Mouse (Mus musculus) liver, embryonic 15.5 days (tissue): ENCODE results near the gene Ube3a. TPM values are rescaled to one million over a fixed set of nuclear protein-coding genes. Genes with fewer than 3 reads are reported as not detected.

ENCODE experiments used
- ATAC-seq: fragments of 200-750 bp; cut with Nextera tagmentation; 2 replicates; pipeline ENCODE4 v1.8.0; 2017; ENCODE audit warnings: moderate number of reproducible peaks, mild to moderate bottlenecking, moderate library complexity; ENCODE audit not compliant: insufficient read depth
- H3K27ac ChIP-seq: fragments of 300-500 bp; sonication (generic); replicated peaks from 2 replicates; pipeline ENCODE4 v1.5.1; 2015; ENCODE audit warnings: mild to moderate bottlenecking, inconsistent platforms
- H3K27me3 ChIP-seq: fragments of 300-500 bp; sonication (generic); 2 replicates; pipeline ENCODE4 v1.6.1; 2015; ENCODE audit warnings: mild to moderate bottlenecking, inconsistent platforms
- H3K36me3 ChIP-seq: fragments of 300-500 bp; sonication (generic); replicated peaks from 2 replicates; pipeline ENCODE4 v1.6.1; 2015; ENCODE audit warnings: moderate library complexity, mild to moderate bottlenecking, inconsistent platforms
- H3K4me1 ChIP-seq: fragments of 300-500 bp; sonication (generic); replicated peaks from 2 replicates; pipeline ENCODE4 v1.6.1; 2015; ENCODE audit warnings: inconsistent platforms
- H3K4me2 ChIP-seq: fragments of 300-500 bp; sonication (generic); 2 replicates; pipeline ENCODE4 v1.6.1; 2015; ENCODE audit warnings: moderate library complexity, mild to moderate bottlenecking, inconsistent platforms
- H3K4me3 ChIP-seq: fragments of 300-500 bp; sonication (generic); replicated peaks from 2 replicates; pipeline ENCODE4 v1.5.1; 2015; ENCODE audit warnings: mild to moderate bottlenecking, inconsistent platforms
- H3K9ac ChIP-seq: fragments of 300-500 bp; sonication (generic); 2 replicates; pipeline ENCODE4 v1.6.1; 2015; ENCODE audit warnings: moderate library complexity, mild to moderate bottlenecking, inconsistent platforms
- H3K9me3 ChIP-seq: fragments of 300-500 bp; sonication (generic); replicated peaks from 2 replicates; pipeline ENCODE4 v1.6.1; 2016; ENCODE audit warnings: inconsistent platforms
- WGBS: fragments of 180-500 bp; shearing (Covaris S2); methylation state at CpG from one replicate; pipeline ENCODE4 v1.1.7; 2015; ENCODE audit warnings: mixed read lengths; ENCODE audit not compliant: insufficient replicate concordance; 5-methylcytosine and 5-hydroxymethylcytosine counted together
- polyA plus RNA-seq: library from polyadenylated mRNA; unstranded; fragments of >200 nt; fragmentation: Nextera tagmentation; extraction: Ambion mirVana; gene quantifications from 2 replicates; pipeline ENCODE4 v1.2.1, GENCODE M21; 2015

Gene Ube3a
- polyA plus RNA-seq = 51.3 and 52.5 TPM in 2 replicates

DNA sequence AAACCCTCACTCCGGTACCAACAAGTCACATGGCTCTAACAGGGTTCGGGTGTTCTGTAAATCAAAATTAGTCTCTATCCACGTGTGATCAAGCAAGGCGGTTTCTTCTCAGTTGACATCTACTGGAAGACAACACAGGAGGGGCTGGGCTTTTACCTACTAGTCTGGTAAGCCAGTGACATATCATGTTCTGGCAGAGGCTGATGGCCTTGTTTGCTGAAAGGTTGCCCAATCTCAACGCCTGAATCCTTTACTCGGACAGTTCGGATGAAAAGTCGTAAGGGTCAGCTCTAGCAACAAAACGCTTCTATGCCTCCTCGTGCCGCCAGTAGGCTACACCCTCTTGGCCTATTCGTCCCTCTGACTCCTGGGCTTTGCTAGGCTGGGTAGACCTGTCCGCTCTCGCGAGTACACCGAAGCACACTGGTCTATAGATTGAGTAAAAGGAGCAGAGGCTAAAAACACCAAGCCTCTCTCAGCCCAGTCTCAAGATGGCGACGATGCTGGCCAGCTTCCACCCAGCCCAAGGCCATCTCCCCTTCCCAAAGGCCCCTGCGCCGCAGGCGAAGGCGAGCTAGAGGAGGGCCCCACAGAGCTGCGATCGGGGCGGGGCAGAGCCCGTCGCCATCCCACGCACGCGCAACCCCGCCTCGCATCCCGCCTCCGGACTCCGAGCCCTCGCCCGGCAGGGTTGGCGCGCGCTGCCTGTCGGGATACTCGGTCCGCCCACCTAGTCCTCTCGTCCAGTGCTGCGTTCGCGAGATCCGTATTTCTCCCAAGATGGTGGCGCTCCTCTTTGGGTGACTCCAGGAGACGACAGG lies at the start of gene Ube3a:
Gene Ube3a (plus strand): TSS at position 706 of the 821 bp plus-strand sequence.
- peaks cover 17% of the 10 kb centered on the region for H3K4me1 ChIP-seq
- WGBS = under 1% methylated on average over 50 of the region's 50 CpGs
- H3K36me3 ChIP-seq = no peaks in the 10 kb centered on the region
- ATAC-seq = peak; percentile 96
- H3K27ac ChIP-seq = peak within 1 kb of the TSS; percentile 91
- no peaks in the 10 kb centered on the region for H3K9me3 ChIP-seq
- H3K4me2 ChIP-seq = peak within 1 kb of the TSS; percentile 75
- H3K9ac ChIP-seq = peak within 1 kb of the TSS; percentile 96
- no peaks in the 10 kb centered on the region for H3K27me3 ChIP-seq
- H3K4me3 ChIP-seq = peak within 1 kb of the TSS; percentile 97

- no peaks in the 10 kb centered on the region for H3K9me3 ChIP-seq
- H3K36me3 ChIP-seq = no peaks in the 10 kb centered on the region
- no peak overlapping the region for H3K4me2 ChIP-seq
- no peaks in the 10 kb centered on the region for H3K27me3 ChIP-seq
- no peak overlapping the region for H3K27ac ChIP-seq
- H3K4me1 ChIP-seq = no peaks in the 10 kb centered on the region
- H3K9ac ChIP-seq = no peak overlapping the region
- ATAC-seq = no peak
- H3K4me3 ChIP-seq = no peak overlapping the region
Measured at GRCm38 (mm10) chr7:59192831-59193230, 35.7 kb upstream of the Ube3a start.

GRCm38 (mm10) chr7:59214911-59215310 lies 13.6 kb upstream of the Ube3a start:
- WGBS = 41% methylated on average over 1 of the region's 1 CpGs
- no peak overlapping the region for H3K4me2 ChIP-seq
- H3K4me1 ChIP-seq = no peaks in the 10 kb centered on the region
- ATAC-seq = no peak
- H3K9me3 ChIP-seq = no peaks in the 10 kb centered on the region; the same call in none of the 2 replicates
- H3K36me3 ChIP-seq = no peaks in the 10 kb centered on the region
- no peak overlapping the region for H3K4me3 ChIP-seq
- H3K27ac ChIP-seq = no peak overlapping the region
- no peak overlapping the region for H3K9ac ChIP-seq
- no peaks in the 10 kb centered on the region for H3K27me3 ChIP-seq

DNA sequence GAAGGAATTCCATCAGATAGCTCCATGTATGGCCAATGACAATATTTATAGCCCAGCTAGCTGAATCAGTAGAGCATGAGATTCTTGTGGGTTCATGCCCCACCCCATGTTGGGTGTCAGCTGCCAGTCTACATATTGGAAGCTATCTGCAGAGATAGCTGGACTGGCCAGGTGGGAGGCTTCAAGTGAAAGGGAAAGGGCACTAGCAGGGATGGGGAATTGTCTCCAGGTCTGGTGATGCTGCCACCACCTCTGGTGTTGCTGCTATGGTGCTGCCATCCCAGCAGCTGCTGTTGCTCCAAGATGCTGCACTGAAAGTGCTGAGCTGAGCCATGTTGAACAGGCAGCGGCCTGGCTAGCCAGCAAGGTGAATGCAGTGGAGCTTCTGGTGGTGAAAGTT lies 7.3 kb upstream of the Ube3a start:
- Histone ChIP-seq H3K4me1 (no peaks in the 10 kb centered on the region), H3K9ac (no peak overlapping the region)
- WGBS = 59% methylated on average over 1 of the region's 1 CpGs

DNA sequence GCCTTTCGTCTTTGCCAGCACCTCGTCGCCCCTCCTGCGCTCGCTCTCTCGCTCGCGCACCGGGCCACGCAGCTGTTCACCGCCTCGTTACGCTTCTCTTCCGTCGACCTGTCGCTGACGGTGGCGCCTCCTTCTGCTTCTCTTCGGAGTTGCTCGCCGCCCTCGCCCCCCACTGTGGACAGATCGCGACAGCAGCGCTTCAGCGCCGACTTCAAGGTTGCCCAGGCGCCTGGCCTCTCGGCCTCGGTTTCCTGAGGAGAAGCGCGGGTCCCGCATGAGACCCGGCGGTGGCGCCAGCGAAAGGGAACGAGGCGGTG lies 274 bp downstream of the Ube3a start:
- Histone ChIP-seq H3K27ac (peak overlapping the region; percentile 91), H3K27me3 (no peaks in the 10 kb centered on the region), H3K4me2 (peak overlapping the region; percentile 75), H3K4me3 (peak overlapping the region; percentile 97), H3K9ac (peak overlapping the region; percentile 96), H3K9me3 (no peaks in the 10 kb centered on the region), H3K4me1 (peaks cover 17% of the 10 kb centered on the region), H3K36me3 (no peaks in the 10 kb centered on the region)
- peak; percentile 60 for ATAC-seq
- 0% methylated on average over 34 of the region's 39 CpGs for WGBS

More for the DNA sequence above, 7.3 kb upstream of the Ube3a start:
- no peaks in the 10 kb centered on the region for H3K36me3 ChIP-seq
- H3K27ac ChIP-seq = no peak overlapping the region
- no peaks in the 10 kb centered on the region for H3K27me3 ChIP-seq
- no peaks in the 10 kb centered on the region for H3K9me3 ChIP-seq
- no peak overlapping the region for H3K4me3 ChIP-seq
- ATAC-seq = no peak
- no peak overlapping the region for H3K4me2 ChIP-seq

- Histone ChIP-seq H3K4me1 (peaks cover 17% of the 10 kb centered on the region), H3K4me3 (peak overlapping the region; percentile 97), H3K9me3 (no peaks in the 10 kb centered on the region), H3K27ac (peak overlapping the region; percentile 91), H3K36me3 (no peaks in the 10 kb centered on the region), H3K4me2 (peak overlapping the region; percentile 75), H3K9ac (peak overlapping the region; percentile 96), H3K27me3 (no peaks in the 10 kb centered on the region)
- under 1% methylated on average over 51 of the region's 52 CpGs for WGBS
- peak; percentile 26 for ATAC-seq
Measured at GRCm38 (mm10) chr7:59229183-59229911, 797 bp downstream of the Ube3a start.

GRCm38 (mm10) chr7:59230304-59230703 lies 1.8 kb downstream of the Ube3a start:
- Histone ChIP-seq H3K4me3 (peak overlapping the region; percentile 97), H3K27me3 (no peaks in the 10 kb centered on the region), H3K4me2 (peak overlapping the region; percentile 75), H3K27ac (no peak overlapping the region), H3K36me3 (no peaks in the 10 kb centered on the region), H3K9ac (peak overlapping the region; percentile 45), H3K9me3 (no peaks in the 10 kb centered on the region), H3K4me1 (peaks cover 23% of the 10 kb centered on the region)
- 17% methylated on average over 4 of the region's 4 CpGs for WGBS
- no peak for ATAC-seq

DNA sequence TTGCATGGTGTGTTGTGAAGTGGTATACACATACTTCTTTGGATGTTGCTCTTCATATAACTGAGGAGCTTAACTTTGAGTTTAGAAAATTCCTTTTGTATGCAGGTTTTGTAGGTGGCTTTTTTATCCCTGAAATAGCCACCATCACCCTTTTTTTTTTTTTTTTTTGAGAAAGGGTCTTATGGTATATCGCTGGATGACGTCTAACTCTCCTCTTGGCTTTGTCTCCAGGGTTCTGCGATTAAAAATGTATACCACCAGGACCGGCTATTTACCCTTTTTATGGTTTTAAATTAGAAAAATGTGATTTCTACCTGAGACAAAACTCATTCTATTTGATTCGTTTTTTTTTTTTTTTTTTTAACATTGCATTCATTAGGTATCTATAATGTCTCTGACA lies 2.2 kb downstream of the Ube3a start:
- Histone ChIP-seq H3K4me2 (peak overlapping the region; percentile 75), H3K4me3 (peak overlapping the region; percentile 29), H3K36me3 (no peaks in the 10 kb centered on the region), H3K27ac (no peak overlapping the region), H3K9me3 (no peaks in the 10 kb centered on the region), H3K27me3 (no peaks in the 10 kb centered on the region), H3K4me1 (peaks cover 24% of the 10 kb centered on the region), H3K9ac (no peak overlapping the region)
- 54% methylated on average over 5 of the region's 5 CpGs for WGBS
- no peak for ATAC-seq

- no peak for ATAC-seq
- no peak overlapping the region for H3K27ac ChIP-seq
- no peaks in the 10 kb centered on the region for H3K9me3 ChIP-seq
- peaks cover 24% of the 10 kb centered on the region for H3K4me1 ChIP-seq
- peak overlapping the region; percentile 1; the same call in 1 of the 2 replicates for H3K4me2 ChIP-seq
- no peak overlapping the region for H3K9ac ChIP-seq
- no peaks in the 10 kb centered on the region for H3K27me3 ChIP-seq
- no peaks in the 10 kb centered on the region for H3K36me3 ChIP-seq
- WGBS = 32% methylated on average over 1 of the region's 1 CpGs
- H3K4me3 ChIP-seq = no peak overlapping the region
Measured at GRCm38 (mm10) chr7:59231960-59232359, 3.4 kb downstream of the Ube3a start.

DNA sequence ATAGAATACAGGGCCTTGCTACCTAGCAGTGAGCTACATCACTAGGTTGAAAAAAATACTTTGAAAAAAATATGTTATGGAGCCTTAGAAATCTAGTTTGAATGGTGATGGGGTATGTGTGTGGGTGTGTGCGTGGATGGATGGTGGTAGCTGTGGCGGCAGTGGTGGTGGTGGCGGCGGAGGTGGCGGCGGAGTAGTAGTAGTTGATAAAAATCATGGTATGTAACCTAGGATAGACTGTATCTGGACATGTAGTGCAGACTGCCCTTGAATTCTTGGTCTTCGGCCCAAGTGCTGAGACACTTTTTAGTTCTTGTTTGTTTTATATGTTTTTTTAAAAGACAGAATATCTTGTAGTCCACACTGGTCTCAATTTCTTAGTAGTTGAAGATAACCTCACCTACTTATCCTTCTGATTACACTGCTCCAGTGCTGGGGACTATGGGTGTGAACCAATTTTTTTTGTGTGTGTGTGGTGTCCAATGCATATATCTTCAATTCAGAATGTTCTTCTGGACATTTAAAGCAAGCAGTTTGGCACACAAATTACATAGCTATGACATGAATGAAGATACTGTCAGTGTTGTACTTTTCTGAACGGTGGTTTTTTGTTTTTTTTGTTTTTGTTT lies 6.3 kb downstream of the Ube3a start:
- Histone ChIP-seq H3K27ac (no peak overlapping the region), H3K4me2 (peak overlapping the region; percentile 1; the same call in 1 of the 2 replicates), H3K27me3 (no peaks in the 10 kb centered on the region), H3K36me3 (no peaks in the 10 kb centered on the region), H3K4me3 (no peak overlapping the region), H3K9ac (no peak overlapping the region), H3K4me1 (peaks cover 19% of the 10 kb centered on the region), H3K9me3 (no peaks in the 10 kb centered on the region)
- peak; percentile 52; the same call in 1 of the 2 replicates for ATAC-seq
- WGBS = 70% methylated on average over 8 of the region's 8 CpGs

GRCm38 (mm10) chr7:59243257-59243656 lies 14.7 kb downstream of the Ube3a start:
- Histone ChIP-seq H3K4me2 (no peak overlapping the region), H3K27ac (no peak overlapping the region), H3K4me1 (no peaks in the 10 kb centered on the region), H3K27me3 (no peaks in the 10 kb centered on the region), H3K9ac (no peak overlapping the region), H3K9me3 (no peaks in the 10 kb centered on the region), H3K4me3 (no peak overlapping the region), H3K36me3 (peaks cover 5% of the 10 kb centered on the region; the same call in 1 of the 2 replicates)
- WGBS = 64% methylated on average over 3 of the region's 3 CpGs
- ATAC-seq = no peak
